Mouse (Mus musculus) erythroid progenitor cell, adult 5-6 weeks (primary cell): ENCODE data around the gene Tmem51. TPM values are rescaled to one million over a fixed set of nuclear protein-coding genes. Genes with fewer than 3 reads are reported as not detected.
"Not testable (repeated sequence)": the region's sequence is repeated elsewhere in the genome, so short reads cannot be mapped to it uniquely, and the experiment has no call there.

Experiments used
- ATAC-seq: replicated peaks from 2 replicates; pipeline ENCODE4 v1.8.0; 2016; ENCODE audit warnings: moderate number of reproducible peaks, mild to moderate bottlenecking, moderate TSS enrichment, inconsistent platforms; ENCODE audit not compliant: poor library complexity, low FRiP score, severe bottlenecking
- total RNA-seq, 2 experiments: library from RNA; stranded (forward) in 1 of 2; stranded (reverse) in 1 of 2; fragments of 150-400 nt in 1 of 2; fragments of 186-747, 209-891 nt in 1 of 2; gene quantifications; 2 replicates each; pipeline versions ENCODE4 v1.2.3 to v1.2.4; 2015 to 2017; ENCODE audit warnings: low replicate concordance in 2 of 2

Tmem51 gene
- total RNA-seq, 2 experiments from 2014 or later = 1.4 TPM; not detected in 1

DNA sequence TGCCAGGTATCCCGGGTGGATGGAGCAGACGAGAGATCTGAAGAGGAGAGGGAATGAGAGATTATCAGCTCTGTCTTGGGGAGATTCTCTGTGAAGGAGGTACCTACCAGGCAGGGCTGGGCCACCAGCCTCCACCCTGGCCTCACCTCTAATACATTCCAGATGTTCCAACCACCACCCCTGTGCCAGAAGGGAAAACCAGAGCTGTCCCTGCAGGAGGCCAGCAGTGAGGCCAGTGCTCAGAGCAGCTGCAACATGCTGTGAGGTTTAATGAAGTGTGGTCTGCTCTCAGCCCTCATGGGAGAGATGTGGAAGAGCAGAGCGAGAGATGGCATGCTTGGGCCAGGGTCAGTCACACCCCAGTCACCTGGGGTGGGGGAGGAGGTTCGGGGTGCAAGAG, 46.2 kb downstream of the Tmem51 start:
- ATAC-seq = no peak

DNA sequence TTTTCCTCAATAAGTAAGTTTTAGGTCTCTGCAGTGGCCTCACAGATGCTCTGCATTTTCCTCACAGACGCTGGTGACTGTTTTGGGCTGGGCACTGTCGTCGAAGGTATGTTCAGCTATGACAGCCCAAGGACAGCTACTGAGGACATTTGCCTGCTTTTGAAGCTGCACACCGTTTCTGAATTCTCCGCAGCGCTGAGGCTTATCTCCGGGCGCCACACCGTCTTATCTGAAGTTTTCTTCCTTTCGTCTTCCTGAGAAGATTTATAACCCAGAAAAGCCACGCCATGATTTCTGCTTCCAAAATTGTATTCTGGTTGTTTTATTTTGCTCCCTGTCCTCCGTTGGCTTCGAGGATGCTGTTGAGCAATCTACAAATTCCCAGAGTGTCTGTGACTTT, 55.6 kb downstream of the Tmem51 start:
- no peak for ATAC-seq

DNA sequence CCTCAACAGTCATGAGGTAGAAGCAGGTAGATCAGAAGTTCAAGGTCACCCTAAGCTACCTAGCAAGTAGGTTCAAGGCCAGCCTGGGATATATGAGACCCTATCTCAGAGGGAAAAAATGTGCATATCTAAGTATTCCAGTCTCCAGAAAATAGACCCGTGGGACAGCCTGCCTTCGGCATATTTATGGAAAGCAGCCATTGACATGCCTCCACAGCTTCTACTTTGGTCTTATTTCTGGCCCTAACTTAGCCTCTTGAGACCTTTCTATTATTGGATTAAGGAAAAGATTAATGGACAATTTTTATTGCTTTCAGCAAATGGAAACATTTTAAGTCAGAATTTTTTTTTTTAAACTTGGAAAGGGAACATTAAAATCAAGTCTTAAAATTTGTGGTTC, 57.1 kb downstream of the Tmem51 start:
- no peak for ATAC-seq

- ATAC-seq = no peak
Measured at GRCm38 (mm10) chr4:142024536-142024935, 59.6 kb downstream of the Tmem51 start.

DNA sequence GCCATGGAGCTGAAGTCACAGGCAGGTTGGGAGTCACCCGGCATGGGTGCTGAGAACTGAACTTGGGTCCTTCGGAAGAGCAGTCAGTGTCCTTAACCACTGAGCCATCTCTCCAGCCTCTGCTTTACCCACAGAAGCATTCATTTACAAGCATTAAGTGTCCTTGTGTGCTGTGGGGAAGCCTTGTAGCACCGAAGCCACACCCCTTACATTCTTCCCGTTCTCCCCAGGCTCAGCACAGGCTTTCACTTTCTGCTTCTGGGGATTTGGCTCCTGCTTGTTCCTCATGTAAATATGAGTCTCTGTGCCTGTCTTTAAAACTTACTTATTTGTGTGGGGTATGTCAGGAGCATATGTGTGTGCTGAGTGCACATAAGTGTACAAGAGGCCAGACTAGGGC, 60.9 kb downstream of the Tmem51 start:
- ATAC-seq = no peak

GRCm38 (mm10) chr4:142017686-142018085, 66.4 kb downstream of the Tmem51 start:
- peak; percentile 74 for ATAC-seq

GRCm38 (mm10) chr4:142014659-142015608, 69.2 kb downstream of the Tmem51 start, which contains the start of gene Fhad1:
TSS of gene Fhad1 (minus strand) at chr4:142015082.
- ATAC-seq = no peak

DNA sequence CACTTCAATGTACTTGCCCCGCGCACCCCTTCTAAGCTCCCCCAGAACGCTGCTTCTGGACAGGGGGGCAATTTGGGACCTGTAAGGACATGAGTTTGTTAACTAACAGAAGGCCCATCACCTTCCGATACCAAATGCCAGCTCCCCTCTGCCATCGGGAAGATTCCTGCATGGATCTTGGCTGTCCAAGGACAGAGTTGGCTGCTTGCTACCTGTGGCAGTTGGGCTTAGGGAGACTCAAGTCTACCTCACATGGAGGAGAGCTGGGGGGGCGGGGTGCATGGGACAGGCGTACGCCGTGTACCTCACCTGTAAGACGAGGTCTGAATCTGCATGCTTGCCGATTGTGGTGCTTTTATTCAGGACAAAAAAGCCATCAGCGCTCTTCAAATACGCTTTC, 72.9 kb downstream of the Tmem51 start:
- ATAC-seq = no peak

- ATAC-seq = no peak
Measured at GRCm38 (mm10) chr4:142010441-142010840, 73.7 kb downstream of the Tmem51 start.

DNA sequence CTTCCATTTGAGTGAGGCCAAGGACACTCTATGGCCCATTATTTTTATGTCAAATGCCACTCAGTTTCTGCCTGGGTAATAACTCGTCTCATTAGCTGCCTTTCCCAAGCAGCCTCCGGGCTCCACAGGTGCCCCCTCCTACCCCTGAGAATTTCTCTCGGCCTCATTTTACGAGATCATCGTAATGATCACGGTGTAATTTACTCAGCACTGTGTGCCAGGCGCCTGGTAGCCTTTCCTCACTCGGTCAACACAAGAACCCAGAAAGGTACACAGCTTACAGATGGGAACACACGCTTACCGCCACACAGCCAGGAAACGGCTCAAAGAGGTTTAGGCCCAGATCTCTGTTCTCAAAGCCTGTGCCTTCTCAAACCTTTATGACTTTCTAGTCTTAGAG, 75.9 kb downstream of the Tmem51 start:
- ATAC-seq = no peak

GRCm38 (mm10) chr4:142000581-142000980, 83.5 kb downstream of the Tmem51 start:
- no peak for ATAC-seq

- no peak for ATAC-seq
Measured at GRCm38 (mm10) chr4:141999494-142000074, 84.5 kb downstream of the Tmem51 start.

DNA sequence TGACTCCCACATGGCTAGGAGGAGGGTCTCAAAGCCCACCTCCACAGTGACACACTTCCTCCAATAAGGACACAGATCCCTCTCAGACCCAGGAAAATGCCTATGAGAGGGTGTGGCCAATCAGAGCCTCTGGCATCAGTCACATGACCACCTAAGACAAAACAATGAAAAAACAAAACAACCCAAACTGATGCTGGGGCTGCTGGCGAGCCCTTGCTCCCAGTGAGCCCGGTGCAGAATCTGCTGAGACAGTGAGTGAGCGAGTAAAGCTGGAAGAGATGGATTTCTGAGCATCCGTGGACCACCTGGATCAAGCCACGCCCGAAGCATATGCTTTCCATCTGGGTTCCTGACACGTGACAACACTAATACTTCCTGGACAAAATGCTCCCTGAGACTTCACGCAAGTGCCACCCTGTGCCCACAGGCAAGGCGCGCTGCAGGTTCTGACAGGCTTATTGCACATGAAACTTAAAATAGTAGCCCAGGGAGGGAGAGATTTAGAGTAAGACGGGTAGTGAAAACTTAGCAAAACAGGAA, 85.8 kb downstream of the Tmem51 start:
- 0 out of 2 replicates have a peak, but pooled peaks have one; percentile 10 for ATAC-seq

DNA sequence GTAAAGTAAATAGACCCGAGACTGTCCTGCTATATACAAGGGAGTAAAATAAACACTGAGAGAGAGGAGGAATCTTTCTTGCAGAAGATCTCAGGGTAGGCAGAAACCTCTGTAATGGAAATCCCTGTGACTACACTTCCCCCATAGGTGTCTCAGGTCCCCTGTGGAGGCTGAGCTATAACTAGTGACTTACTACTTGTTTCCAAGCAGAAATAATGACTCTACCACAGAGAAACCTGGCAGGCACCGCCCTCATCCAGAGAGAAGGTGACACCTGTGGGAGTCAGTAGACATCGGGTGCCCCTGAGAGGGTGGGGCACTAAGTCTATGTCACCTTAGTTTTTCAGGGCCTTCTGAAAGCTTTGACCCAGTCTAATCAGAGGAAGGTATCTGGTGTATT, 87.2 kb downstream of the Tmem51 start:
- ATAC-seq = no peak

- no peak for ATAC-seq
Measured at GRCm38 (mm10) chr4:141996086-141996485, 88.0 kb downstream of the Tmem51 start.

- ATAC-seq = not testable (repeated sequence)
Measured at GRCm38 (mm10) chr4:141994062-141994471, 90.0 kb downstream of the Tmem51 start.

DNA sequence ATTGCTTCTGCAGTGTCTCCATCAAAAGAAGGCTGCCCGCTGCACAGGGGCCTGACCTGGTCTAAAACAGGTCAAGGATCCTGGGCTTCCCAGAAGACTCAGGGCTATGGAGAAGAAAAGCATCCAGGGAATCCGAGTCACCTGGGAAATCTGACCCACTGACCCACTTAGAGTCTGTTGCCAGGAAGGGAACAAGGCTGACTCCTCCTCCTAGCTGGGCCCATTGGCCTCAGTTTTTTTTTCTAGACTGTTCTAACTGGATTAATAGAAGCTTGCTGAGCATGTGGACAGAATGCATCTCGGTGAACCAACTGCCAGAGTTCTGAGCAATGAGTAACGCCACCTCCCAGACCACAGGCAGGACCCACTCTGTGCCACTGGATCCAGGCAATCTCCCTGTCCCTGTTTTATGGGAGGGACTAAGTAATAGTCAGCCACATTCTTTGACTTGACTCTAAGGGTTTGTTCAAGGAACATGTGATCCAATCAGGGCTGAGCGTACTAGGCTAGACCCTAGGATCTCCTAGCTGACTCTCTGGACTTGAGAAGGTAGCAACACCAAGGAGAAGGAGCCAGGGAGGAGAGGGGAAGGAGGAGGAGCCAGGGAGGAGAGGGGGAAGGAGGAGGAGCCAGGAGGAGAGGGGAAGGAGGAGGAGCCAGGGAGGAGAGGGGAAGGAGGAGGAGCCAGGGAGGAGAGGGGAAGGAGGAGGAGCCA, 90.6 kb downstream of the Tmem51 start:
- no peak for ATAC-seq

GRCm38 (mm10) chr4:141992530-141993204, 91.4 kb downstream of the Tmem51 start:
- ATAC-seq = no peak

DNA sequence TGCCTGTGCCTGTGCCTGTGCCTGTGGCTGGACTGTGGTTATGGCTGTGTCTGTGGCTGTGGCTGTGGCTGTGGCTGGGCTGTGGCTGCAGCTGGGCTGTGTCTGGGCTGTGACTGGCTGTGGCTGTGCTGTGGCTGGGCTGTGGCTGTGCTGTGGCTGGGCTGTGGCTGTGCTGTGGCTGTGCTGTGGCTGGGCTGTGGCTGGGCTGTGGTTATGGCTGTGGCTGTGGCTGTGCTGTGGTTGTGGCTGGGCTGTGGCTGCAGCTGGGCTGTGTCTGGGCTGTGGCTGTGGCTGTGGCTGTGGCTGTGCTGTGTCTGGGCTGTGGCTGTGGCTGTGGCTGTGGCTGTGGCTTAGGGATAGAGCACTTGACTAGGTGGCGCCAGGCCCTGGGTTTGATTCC, 95.9 kb downstream of the Tmem51 start:
- no peak for ATAC-seq

- no peak for ATAC-seq
Measured at GRCm38 (mm10) chr4:141983689-141984088, 100.4 kb downstream of the Tmem51 start.
